ENCODE assay signal across 10 mouse cellular contexts in the genomic region with DNA sequence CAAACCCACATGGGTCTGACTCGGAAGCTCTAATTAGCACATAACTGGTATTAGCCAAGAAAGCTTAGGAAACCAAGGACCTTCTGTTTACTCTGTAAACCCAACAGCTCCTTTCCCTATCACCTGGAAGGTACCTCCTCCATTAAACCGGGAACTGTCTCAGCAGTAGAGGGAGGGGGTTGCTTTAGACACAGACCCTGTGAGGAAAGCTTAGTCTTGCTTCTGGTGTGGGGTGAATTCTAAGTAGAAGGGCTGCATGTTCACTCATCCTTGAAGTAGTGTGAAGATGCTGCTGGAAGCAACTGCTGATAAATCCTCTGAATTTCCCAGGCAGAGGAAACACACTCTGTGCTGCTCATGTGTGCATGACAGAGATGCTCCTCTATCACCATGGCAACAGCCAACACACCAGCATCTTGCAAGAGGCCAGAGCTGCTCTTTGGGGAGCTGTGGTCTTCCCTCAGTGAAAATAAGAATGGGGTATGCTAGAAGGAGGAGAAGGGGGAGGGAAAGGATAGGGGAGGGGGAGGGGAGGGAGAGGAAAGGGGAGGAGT. TPM values are rescaled to one million over a fixed set of nuclear protein-coding genes. Genes with fewer than 3 reads are reported as not detected.
DNase-seq lines count a peak whose midpoint lies in the region; ATAC-seq and TF ChIP-seq lines count a peak whose summit lies in the region.
"Had no signal": no experiment of that assay in that cellular context is flagged by ENCODE, and none has a peak within 500 bp of the region (broad histone marks: within the 10 kb centered on the region; RNA-seq: fewer than 3 reads in every experiment).

No protein-coding gene starts in this region.

- ATAC-seq in intestine, embryonic 15.5 days, result 0 out of 2 replicates have a peak, but pooled peaks have one; percentile 51
- no peak for ATAC-seq in intestine, postnatal 0 days
- no peak for ATAC-seq in erythroid progenitor cell, adult 5-6 weeks (replicated peaks; ENCODE audit: low FRiP score, poor library complexity, severe bottlenecking)

- TF ChIP-seq CTCF in intestine, postnatal 0 days (IDR thresholded peaks at IDR 0.05; ENCODE audit: low read depth), result no peak

- H3K4me1 ChIP-seq in intestine, embryonic 15.5 days (replicated peaks), result no peaks in the 10 kb centered on the region
- no peaks in the 10 kb centered on the region for H3K4me1 ChIP-seq in intestine, postnatal 0 days (replicated peaks; ENCODE audit: control insufficient read depth, insufficient read depth, low read length)

- WGBS in intestine, embryonic 15.5 days, result 29% methylated on average over 2 of the region's 2 CpGs
- WGBS in intestine, postnatal 0 days, result 28% methylated on average over 2 of the region's 2 CpGs

- H3K36me3 ChIP-seq in intestine, embryonic 15.5 days, result no peaks in the 10 kb centered on the region
- H3K36me3 ChIP-seq in intestine, postnatal 0 days (ENCODE audit: control insufficient read depth, insufficient read depth), result no peaks in the 10 kb centered on the region
- H3K36me3 ChIP-seq: embryonic facial prominence, embryonic 13.5 days; limb, embryonic 15.5 days had no signal

- H3K9me3 ChIP-seq in intestine, embryonic 15.5 days, result no peaks in the 10 kb centered on the region
- no peaks in the 10 kb centered on the region for H3K9me3 ChIP-seq in intestine, postnatal 0 days (ENCODE audit: control insufficient read depth)
- H3K9me3 ChIP-seq: embryonic facial prominence, embryonic 13.5 days; limb, embryonic 15.5 days had no signal

- no peak overlapping the region for H3K9ac ChIP-seq in intestine, embryonic 15.5 days
- no peak overlapping the region for H3K9ac ChIP-seq in intestine, postnatal 0 days (ENCODE audit: low read depth, low read length)
- H3K9ac ChIP-seq: embryonic facial prominence, embryonic 13.5 days; limb, embryonic 15.5 days had no signal

- peak; percentile 13 for DNase-seq in forelimb bud, embryonic 11.5 days (ENCODE audit: low read depth, low spot score)
- DNase-seq in left cerebral cortex, postnatal 36 days (ENCODE audit: low spot score in 2 of 2), result peak; percentile 45 to 47
- DNase-seq in right cerebral cortex, postnatal 25 days, result peak; percentile 70
- no peak for DNase-seq in adrenal gland, adult 8-10 months
- DNase-seq in heart, postnatal 25 days (ENCODE audit: low spot score), result no peak

- H3K27me3 ChIP-seq in intestine, embryonic 15.5 days (replicated peaks), result no peaks in the 10 kb centered on the region; the same call in 1 of the 2 replicates
- no peaks in the 10 kb centered on the region for H3K27me3 ChIP-seq in intestine, postnatal 0 days (replicated peaks; ENCODE audit: control insufficient read depth, insufficient read depth, low read length)
- H3K27me3 ChIP-seq: limb, embryonic 15.5 days had no signal

- intact Hi-C loops in left cerebral cortex, postnatal 36 days (cut with DNase I), result no loop called here
- intact Hi-C loops in heart, postnatal 25 days (cut with DNase I), result no loop called here

- no peak overlapping the region for H3K4me3 ChIP-seq in intestine, embryonic 15.5 days (replicated peaks)
- H3K4me3 ChIP-seq in intestine, postnatal 0 days (ENCODE audit: low read depth, low read length), result no peak overlapping the region
- H3K4me3 ChIP-seq: embryonic facial prominence, embryonic 13.5 days; limb, embryonic 15.5 days had no signal

- H3K4me2 ChIP-seq in intestine, embryonic 15.5 days (replicated peaks), result no peak overlapping the region
- no peak overlapping the region for H3K4me2 ChIP-seq in intestine, postnatal 0 days (replicated peaks; ENCODE audit: low read depth)
- H3K4me2 ChIP-seq: embryonic facial prominence, embryonic 13.5 days; limb, embryonic 15.5 days had no signal

- no peak overlapping the region for H3K27ac ChIP-seq in intestine, embryonic 15.5 days
- H3K27ac ChIP-seq in intestine, postnatal 0 days (ENCODE audit: low read depth, low read length), result no peak overlapping the region
- H3K27ac ChIP-seq: embryonic facial prominence, embryonic 13.5 days; limb, embryonic 15.5 days had no signal

RNA-seq across cellular contexts. Expression of gene Syn2, which starts 8.4 kb away (rescaled TPM):
- 3.3 and 3.5 TPM in 2 replicates for polyA plus RNA-seq in intestine, embryonic 15.5 days (2015; fragmentation: Nextera tagmentation; extraction: Ambion mirVana)
- polyA plus RNA-seq in intestine, postnatal 0 days (2015; fragmentation: Nextera tagmentation; extraction: Ambion mirVana), result 4.7 and 4.9 TPM in 2 replicates
- 100 to 1,000 TPM; 444 to 455 TPM for total RNA-seq in left cerebral cortex, postnatal 36 days (2021)
- total RNA-seq in erythroid progenitor cell, adult 5-6 weeks (2015; ENCODE audit: low replicate concordance), result not detected in 2 replicates
- total RNA-seq in erythroid progenitor cell, adult 5-6 weeks (2017; ENCODE audit: low replicate concordance), result not detected in 2 replicates
- 10 to 100 TPM; 18.0 to 39.1 (median 25.6) TPM for total RNA-seq in adrenal gland, adult 8-10 months (2022)
- total RNA-seq in heart, postnatal 25 days (2021), result 1 to 10 TPM; 4.5 to 5.8 TPM

Comparison
In these comparisons a context has a peak if more than half of its experiments do, and no peak if none do; other contexts are left out.
1. DNase-seq: peak in forelimb bud, embryonic 11.5 days (single experiment), left cerebral cortex, postnatal 36 days (2 of 2) and right cerebral cortex, postnatal 25 days (single experiment); none in adrenal gland, adult 8-10 months (single experiment) and heart, postnatal 25 days (single experiment).
2. RNA of gene Syn2, which starts 8.4 kb away (total RNA-seq): 444 to 455 TPM in left cerebral cortex, postnatal 36 days; 18.0 to 39.1 TPM in adrenal gland, adult 8-10 months, 4.5 to 5.8 TPM in heart, postnatal 25 days and not detected in erythroid progenitor cell, adult 5-6 weeks; every median in the first group is over 10 times any median in the second.